Mouse (Mus musculus): Measurements from ENCODE around the gene Tcf7l1.

DNA sequence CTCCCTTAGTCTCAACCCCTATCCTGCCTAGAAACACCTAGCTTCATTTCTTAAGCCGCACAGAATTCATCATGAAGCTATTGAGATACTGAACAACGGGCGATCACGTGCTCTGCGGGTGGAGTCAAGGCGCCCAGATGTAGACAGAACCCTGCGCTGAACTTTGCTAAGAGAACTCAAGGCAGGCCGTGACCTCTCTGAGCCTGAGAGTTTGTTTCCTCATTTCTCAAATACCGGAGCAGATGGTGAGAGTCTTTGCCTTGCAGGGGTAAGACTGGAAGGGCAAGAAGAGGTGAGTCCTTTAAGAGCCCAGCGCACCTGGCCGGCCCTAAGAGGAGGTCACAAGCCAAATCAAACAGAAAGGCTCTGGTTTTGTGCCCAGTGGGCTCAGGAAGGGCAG, 52.2 kb downstream of the Tcf7l1 start:
- no peak for TF ChIP-seq MAFK (IDR thresholded peaks at IDR 0.05; ENCODE audit: insufficient read depth, low read depth, low read length)
- TF ChIP-seq ZNF384 (IDR thresholded peaks at IDR 0.05; ENCODE audit: low read depth, low read length), result no peak
- no peak for TF ChIP-seq ZC3H11A (IDR thresholded peaks at IDR 0.05; ENCODE audit: borderline replicate concordance, low read depth, low read length)
- TF ChIP-seq CHD2 (IDR thresholded peaks at IDR 0.05; ENCODE audit: low read depth, low read length), result no peak
